Mouse (Mus musculus): Measurements from ENCODE around the gene Pkp2.
"Not testable (repeated sequence)": the region's sequence is repeated elsewhere in the genome, so short reads cannot be mapped to it uniquely, and the experiment has no call there.

Gene Pkp2

DNA sequence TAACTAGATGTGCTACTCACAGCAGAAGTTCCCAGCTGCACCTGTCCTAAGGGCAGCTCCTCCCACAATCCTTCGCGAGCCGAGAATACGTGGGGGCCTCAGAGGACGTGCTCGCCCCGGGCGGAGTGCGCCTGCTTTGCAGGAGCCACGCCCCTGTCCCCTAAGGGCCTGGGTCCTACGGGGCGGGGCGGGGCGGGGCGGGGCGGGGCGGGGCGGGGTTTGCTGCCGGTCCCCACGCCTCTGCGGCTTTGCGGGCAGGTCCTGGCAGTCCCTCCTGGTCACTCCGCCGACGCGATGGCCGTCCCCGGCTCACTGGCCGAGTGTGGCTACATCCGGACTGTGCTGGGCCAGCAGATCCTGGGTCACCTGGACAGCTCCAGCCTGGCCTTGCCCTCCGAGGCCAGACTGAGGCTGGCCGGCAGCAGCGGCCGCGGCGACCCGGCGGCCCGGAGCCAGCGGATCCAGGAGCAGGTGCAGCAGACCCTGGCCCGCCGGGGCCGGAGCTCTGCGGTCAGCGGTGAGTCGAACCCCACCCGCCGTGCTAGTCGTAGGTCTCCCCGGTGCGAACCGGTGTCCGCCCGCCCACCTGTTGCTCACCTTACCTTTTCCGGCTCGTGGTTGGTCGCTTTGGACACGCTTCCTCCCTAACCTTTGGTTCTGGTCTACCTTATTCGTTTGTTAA, at the start of gene Pkp2:
TSS of gene Pkp2 (plus strand) at position 240 of the 682 bp plus-strand sequence.
- DNase-seq (ENCODE audit: low spot score) = peak; percentile 42

DNA sequence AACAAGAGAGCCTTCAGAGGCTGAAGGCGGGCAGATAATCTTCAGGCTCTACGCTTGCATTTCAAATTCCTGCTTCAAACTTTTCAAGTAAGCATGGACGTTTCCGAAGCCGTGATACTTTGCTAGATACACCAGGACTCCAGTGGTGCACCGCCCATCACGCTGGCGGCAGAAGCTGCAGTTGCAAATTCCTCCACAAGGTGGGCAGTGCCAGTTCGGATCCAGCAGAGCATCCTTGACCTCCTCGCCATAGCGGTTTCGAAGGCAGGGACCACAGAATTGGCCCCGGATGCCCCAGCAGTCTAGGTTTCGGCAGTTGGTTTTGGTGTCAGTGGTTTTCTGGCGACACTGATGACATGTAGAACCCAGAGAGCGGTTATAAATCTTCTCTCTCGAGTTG, 15.7 kb upstream of the Pkp2 start:
- DNase-seq (ENCODE audit: low spot score) = no peak

DNA sequence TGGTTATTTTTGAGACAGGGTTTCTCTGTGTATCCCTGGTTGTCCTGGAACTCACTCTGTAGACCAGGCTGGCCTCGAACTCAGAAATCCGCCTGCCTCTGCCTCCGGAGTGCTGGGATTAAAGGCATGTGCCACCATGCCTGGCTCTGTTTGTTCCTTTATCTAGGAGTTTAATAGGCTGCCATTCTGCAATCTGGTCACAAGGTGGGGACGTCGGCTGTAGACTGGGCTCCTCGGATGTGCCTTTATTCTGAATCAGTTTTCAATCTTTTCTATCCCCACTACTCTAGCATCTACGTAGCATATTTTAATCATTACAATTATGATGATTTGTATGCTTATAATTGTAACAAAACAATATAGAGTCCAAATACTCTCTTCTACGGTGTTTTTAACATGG, 11.1 kb upstream of the Pkp2 start:
- DNase-seq (ENCODE audit: low spot score) = peak; percentile 42

DNA sequence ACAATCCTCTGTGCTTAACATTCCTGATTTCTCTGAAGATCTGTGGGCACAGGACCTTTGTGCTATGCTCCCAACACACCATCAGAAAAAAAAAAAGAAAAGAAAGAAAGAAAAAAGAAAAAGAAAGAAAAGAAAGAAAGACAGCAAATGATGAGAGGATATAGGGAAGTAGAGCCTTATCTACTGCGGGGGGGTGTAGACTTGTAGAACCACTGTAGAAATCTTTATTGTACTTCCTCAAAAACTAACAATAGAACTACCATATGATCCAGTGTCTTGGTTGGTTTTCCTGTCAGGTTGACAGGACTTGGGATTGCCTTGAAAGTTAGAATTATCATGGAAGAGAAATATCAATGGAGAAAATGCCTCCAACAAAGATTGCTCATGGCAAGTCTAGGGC, 8.5 kb upstream of the Pkp2 start:
- DNase-seq (ENCODE audit: low spot score) = no peak

DNA sequence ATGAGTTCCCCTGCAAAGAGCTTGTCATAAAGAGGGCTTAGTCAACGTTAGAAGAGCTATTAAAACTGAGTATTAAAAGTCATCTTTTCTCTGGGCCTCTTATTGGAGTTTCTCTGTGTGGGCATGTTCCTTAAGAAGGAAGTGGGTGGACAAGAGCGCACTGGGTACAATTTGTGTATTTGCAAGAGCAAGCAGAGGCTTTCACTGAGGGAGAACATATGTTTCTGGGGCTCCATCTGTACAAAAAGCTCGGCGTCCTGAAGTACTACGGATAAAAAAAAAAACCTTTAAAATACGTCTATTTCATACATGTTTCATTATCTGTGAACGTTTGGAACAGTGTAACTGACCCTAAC, 417 bp upstream of the Pkp2 start:
- DNase-seq (ENCODE audit: low spot score) = peak; percentile 23

DNA sequence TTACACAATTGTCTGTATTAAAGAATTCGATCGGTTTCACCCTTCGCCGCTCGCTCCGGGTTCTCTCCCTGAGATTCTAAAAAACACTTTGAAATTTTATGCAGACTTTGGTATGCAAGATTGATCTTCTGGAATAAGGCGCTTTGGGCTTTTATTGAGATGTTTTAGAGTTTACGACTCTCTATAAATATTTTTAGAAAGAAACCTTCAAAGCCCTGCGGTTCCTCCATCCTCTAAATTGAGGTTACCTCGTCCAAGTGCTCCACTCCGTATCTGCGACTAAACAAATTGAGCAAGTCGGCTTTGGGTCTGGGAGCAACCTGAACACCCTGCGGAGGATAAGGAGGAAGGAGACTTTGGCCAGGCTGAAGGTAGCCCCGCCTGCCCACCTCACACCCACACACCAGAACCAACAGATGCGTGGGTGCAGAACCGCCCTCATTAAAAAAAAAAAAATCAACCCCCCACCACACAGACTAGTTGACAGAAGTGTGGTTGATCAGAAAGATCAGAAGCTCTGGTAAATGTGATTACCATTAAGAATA, 715 bp downstream of the Pkp2 start:
- DNase-seq (ENCODE audit: low spot score) = no peak

DNA sequence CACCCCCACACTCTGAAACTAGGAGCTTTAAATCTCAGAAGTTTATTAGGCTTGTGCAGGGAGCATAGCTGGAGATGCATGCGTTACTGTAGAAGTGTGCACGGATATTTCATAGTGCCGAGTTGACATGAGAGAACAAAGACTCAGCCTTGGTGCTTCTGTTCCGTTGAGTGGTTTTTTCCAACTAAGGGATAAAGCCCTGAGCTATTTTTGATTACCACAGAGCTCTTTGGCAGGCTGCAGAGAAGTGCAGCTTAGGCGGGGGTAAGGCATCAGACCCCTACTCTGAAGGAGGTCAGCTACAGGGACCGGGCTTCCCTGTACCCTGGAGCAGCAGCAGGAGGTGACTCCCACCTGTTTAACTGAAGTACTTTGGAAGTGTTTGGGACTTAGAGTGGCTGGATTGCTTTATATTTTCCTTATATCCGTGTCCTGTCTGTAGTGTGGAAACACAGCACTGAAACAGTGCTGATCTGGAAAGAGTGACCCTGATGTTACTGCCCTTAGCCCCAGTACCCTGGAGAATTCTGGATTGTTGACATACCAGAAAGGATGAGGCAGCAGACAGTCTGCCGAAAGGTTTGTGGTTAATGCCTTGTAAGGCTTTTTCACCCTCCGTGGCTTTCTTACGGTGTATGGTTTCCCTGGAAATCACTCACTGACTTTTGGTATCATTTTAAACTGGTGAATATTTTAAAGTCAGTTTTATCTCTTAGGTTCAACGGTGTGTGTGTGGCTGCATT, 2.7 kb downstream of the Pkp2 start:
- no peak for DNase-seq (ENCODE audit: low spot score)

DNA sequence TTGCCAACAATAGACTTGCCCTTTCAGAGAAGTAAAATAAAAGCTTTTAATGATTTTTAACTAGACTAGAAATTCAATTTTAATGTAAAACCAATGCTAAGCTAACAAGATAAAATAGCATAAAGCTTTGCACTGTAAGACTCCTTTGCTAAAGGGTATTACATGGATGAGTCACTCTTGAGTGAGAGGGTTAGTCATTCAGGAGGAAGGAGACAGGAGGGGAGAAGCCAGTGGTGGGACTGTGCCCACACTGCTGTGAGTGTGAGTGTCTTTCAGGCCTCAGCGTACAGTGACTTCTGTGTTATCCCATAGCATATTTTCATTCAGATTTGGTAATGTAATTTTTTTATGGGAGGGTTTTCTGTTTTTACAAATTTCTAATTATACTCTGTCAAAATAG, 3.8 kb downstream of the Pkp2 start:
- DNase-seq (ENCODE audit: low spot score) = no peak

DNA sequence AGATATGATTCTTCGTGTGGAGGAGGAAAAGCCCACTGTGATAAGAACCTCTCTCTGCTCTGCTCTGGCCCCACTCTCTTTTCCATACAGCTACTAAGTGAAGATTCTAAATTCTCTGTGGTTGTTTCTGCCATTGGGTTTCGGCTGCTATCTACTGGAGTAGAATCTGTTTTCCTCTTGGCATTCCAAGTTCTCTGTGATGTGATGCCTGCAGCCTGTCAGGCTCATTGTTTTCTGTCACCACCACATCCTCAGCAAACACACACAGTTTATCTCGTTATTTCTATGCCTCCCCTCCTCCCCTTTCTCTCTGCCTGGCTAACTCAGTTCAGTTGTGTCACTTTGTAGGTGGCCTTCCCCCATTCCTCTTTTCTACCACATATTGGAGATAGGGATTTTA, 6.7 kb downstream of the Pkp2 start:
- DNase-seq (ENCODE audit: low spot score) = no peak

DNA sequence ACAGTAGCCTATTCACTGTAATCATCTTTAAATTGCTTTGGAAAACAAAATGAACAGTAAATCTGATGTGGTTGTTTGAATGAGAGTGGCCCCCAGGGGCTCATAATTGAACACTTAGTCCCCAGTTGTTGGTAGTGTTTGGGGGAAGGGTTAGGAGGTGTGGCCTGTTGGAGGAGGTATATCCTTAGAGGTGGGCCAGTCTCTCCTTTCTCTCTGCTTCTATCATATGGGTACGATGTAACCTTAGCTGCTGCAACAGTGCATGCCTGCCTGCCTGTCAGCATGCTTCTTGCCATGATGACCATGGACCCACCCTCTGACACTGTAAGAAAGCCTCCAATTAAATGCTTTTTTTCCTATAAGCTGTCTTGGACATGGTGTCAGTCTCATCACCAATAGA, 9.5 kb downstream of the Pkp2 start:
- no peak for DNase-seq (ENCODE audit: low spot score)

DNA sequence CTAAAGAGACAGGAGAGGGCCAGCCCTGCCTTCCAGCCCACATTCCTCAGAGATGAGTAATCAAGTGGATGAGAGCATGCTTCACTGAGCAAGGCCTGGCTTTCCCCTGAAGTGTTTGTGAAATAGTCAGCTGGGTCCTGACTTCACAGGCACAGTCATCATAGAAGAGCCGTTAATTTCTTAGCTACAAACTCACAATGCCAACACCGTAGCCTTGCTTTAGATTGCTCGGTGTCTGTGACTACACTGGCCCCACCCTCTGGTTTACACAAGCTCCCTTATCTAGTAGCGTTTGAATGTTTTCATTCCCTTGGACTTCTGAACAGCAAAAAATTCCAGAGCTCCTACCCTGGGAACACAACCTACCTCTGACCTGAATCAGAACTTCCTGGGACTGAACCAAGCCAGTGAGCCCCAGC, 11.4 kb downstream of the Pkp2 start:
- DNase-seq (ENCODE audit: low spot score) = no peak

DNA sequence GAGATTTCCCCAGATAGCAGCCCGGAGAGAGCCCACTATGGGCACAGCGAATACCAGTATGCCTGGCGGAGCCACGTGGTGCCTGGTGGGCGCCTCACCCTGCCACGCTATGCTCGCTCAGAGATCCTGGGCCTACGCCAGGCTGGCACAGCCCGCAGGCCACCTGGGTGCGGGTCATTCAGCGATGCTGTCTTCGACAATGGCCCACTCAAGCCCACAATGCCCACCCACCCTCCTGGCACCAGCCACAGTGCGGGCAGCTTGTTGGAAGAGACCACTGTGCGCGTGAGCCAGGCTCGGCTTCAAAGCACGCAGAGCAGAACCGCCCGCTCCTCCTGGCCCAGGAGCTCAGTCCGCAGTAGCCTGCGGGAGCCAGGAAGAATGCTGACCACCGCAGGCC, 12.7 kb downstream of the Pkp2 start:
- DNase-seq (ENCODE audit: low spot score) = peak; percentile 25

DNA sequence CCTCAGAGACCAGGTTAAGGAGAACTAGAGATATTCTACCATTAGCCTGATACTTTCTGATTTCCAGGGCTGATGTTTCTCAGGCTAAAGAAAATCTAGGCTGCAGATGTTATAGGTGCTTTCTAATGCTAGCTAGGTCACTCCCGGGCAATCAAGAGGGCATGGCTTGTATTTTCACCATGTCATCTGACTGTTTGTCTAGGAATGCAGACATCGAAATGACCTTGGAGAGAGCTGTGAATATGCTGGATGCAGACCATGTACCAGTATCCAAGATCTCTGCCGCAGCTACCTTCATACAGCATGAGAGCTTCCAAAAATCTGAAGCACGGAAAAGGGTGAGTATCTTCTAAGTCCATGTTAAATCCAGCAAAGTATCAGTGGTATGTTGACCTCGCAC, 17.3 kb downstream of the Pkp2 start:
- no peak for DNase-seq (ENCODE audit: low spot score)

DNA sequence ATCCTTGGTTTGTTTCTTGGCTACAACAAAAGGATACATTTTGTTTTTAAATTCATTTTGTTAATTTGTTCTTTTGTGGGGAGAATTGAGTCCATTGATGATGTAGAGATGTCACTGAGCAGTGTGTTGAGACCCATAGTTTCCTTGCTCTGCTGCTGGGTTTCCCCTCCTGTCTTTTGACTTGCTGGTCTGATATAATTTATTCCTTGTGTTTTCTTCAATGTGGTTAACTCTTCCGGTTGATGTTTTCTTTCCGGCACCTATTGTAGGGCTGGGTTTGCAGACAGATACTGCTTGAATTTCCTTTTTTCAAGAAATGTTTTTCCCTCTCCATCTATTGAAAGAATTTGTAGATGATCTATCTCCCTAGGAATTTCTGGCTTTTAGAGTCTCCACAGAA, 20.8 kb downstream of the Pkp2 start:
- DNase-seq (ENCODE audit: low spot score) = no peak

DNA sequence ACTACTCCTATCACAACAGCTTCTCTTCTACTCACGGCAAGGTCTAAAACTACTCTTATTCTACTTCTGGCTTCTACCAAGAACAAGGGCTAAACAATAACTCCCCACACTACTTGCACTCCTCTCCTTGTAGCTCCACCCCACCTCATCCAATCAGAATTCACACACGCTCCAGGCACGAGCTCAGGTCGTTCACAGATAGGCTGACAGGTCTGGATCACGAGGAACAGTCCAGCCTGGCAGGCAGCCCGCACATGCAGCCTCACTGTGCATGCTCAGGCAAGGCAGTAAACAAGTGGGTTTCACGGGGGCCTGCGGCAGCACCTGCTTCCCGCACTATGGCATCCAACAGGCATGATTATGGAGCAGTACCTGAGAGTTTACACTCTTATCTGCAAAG, 23.6 kb downstream of the Pkp2 start:
- not testable (repeated sequence) for DNase-seq (ENCODE audit: low spot score)

DNA sequence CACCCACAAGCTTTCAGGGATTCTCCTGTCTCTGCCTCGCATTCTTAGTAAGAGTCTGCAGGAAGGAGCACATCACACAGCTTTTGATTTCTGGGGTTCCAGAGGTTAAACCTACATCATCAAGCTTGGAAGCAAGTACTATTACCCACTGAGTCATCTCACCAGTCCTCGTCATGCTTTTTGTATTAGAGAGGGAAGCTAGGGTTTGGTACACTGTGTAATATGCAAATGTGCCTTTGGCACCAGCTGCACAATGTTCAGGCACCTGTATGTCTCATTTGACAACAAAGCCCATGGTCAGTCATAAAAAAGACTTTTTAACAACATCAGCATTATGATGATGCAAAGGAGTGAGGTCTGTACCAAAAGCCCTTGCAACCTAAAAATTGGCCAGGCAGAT, 25.2 kb downstream of the Pkp2 start:
- DNase-seq (ENCODE audit: low spot score) = no peak

DNA sequence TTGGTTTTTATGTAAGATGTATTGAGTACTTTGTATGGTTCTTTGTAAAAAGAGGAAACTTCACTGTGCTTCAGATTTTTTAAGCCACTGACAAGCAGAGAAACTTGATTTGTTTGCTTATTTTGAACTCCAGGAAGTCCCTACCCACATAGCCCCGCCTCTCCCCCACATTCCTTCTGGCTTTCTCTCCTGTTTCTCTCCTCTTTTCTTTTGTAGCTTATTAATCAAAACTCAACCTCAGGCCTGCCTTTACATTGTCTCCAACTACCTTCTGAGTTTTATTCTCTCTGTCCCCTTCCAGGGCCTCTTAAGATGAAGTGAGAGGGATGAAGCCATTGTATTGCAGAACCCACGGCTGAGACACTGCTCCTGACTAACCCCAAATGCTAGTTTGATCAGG, 31.6 kb downstream of the Pkp2 start:
- DNase-seq (ENCODE audit: low spot score) = no peak

DNA sequence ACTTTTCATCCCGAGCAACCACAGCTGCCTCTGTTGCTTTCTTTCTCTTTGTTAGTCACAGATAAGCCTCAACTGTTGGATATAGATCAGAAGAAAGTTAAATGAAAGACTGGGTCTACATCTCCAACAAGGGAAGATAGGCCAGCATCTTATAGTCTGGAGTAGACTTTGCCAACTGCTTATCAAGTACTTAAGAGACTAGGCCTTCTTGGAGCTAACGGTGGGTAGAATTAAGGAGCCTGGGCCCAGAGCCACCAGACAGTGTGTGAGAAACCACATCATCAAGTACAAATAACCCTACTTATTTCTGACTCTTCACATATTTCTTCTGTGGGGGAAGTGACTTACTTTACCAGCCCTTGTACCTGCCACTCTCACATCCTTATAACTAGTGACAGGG, 37.4 kb downstream of the Pkp2 start:
- DNase-seq (ENCODE audit: low spot score) = no peak

DNA sequence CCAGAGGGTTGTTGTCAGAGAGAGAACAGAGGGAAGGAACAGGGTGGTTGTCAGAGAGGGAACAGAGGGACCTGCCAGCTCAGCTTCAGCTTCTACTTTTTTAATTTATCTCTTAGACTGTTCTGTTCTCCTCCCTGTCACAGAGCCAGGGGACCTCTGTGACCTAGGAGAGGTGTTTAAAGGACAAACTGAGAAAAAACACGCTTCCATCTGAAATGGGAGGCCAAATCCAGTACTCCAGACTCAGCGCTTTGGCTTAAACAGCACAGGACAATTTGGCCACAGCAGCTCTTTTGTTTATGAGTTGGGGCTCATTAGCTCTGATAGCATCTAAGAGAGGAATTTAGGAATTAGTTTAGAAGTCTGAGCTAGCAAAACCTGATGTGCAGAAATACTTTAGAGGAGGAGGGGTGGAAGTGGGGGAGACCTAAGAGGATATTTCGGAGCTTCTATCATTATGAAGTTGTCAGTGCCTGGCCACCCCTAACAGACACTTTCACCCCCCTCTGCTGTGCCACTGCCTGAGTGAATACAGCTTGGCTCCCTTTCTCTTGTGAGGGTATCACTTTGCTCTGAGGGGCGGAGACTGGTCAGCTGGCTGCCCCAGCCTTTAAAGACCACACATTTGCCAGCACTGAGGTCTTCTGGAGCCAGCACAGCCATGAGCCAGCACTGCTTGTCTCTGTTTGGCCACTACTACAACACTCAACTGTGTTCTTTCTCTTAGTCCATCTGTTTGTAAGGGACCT, 40.4 kb downstream of the Pkp2 start:
- no peak for DNase-seq (ENCODE audit: low spot score)

DNA sequence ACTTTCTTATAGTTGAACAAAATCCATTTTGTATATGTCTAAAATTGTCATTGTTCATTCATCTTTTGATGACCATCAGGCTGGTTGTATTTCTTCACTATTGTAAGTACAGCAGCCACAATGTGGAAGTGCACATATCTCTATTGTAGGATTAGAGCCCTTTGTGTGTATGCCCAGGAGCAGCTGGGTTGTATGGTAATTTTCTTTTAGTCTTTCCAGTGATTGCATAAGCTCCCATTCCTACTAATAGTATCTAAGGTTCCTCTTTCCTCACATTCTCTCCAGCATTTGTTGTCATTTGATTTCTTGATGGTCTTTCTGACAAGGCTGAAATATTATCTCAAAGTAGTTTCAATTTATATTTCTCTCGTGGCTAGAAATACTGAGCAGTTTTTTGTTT, 42.1 kb downstream of the Pkp2 start:
- DNase-seq (ENCODE audit: low spot score) = no peak

DNA sequence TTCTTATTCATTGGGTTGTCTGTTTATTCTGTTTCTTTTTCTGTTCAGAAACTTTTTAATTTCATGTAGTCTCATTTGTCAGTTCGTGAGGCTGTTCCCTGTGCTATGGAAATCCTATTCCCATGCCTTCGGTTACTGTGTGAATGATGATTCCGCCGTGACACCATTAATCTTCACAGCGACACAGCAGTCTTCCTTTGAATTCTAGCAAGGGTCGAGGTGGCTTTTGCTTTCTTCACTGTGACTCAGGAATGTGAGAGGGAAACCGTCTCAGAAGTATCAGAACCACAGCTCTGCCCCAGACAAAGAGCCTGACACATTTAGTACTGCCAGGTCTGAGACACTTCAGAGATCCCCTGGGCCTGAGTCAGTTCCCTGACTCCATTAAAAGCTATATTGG, 42.8 kb downstream of the Pkp2 start:
- no peak for DNase-seq (ENCODE audit: low spot score)

DNA sequence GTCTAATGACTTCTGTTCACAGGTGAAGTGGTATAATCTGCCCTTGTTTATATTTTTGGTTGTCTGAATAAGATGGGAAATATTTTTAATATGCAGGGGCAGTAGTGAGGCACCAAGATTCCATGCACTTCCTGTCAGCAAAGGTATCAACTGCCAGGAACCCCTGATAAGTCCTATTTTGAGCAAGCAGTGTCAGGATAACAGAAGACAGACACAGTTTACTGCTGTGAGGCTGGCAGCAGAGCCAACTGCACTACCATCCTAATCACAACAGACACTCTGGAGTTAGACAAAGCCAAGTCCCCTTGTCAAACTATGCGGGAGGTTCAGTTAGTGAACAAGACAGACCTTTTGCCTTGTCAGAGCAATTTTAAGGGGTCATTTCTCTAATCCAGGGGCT, 43.6 kb downstream of the Pkp2 start:
- no peak for DNase-seq (ENCODE audit: low spot score)

DNA sequence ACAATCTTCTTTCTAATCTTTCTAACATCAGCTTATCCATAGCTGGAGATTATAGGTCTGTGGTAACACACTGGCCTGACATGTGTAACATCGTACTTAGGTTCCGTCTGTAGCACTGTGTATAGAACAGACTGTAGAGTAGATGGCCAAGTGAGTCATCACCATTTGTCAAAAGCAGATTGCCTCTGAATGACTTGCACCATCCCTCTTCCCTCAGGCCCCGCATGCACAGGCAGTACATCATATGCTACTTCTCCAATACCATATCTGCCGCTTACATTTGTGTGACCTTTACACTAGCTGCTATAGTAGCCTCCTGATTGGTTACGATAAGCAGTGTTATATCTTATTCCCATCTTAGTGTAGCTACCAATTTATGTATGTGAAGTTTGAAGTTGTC, 47.8 kb downstream of the Pkp2 start:
- peak; percentile 20 for DNase-seq (ENCODE audit: low spot score)
